Mouse (Mus musculus) thymus, adult 2 months (tissue): ENCODE data around the gene Zfp184.

Experiments used
- CTCF ChIP-seq: fragments of 200-500 bp; IDR thresholded peaks from 2 replicates; pipeline ENCODE4 v1.5.1; 2012; ENCODE audit warnings: mild to moderate bottlenecking, control low read depth, low read length, moderate library complexity, borderline replicate concordance; ENCODE audit not compliant: control insufficient read depth, poor library complexity, insufficient read depth; ENCODE audit errors: extremely low read depth
- POLR2A ChIP-seq: fragments of 200-500 bp; IDR thresholded peaks from 2 replicates; pipeline ENCODE4 v1.6.1; 2012; ENCODE audit warnings: mild to moderate bottlenecking, low read length, control low read depth, moderate library complexity; ENCODE audit not compliant: control insufficient read depth, poor library complexity, insufficient read depth; ENCODE audit errors: extremely low read depth

DNA sequence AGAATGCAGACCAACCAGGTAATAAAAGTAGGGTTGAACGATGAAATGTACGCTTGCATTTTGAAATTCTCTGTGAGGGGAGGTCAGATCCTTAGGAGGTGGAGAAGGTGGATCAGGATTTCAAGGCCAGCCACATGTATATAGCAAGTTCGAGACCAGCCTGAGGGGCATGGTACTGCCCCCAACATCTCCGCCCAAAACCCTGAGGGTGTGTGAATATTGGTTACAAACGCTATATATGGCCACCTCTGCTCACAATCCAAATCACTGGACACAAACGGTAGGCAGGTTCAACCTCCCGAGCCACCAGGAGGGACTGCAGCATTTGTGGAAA lies 335 bp upstream of the Zfp184 start:
- TF ChIP-seq POLR2A (no peak), CTCF (no peak)
